Mouse (Mus musculus): Measurements from ENCODE around the gene Surf4. TPM values are rescaled to one million over a fixed set of nuclear protein-coding genes. Genes with fewer than 3 reads are reported as not detected.

Gene Surf4
- total RNA-seq (2021), result 10 to 100 TPM; 82.1 to 85.7 TPM

DNA sequence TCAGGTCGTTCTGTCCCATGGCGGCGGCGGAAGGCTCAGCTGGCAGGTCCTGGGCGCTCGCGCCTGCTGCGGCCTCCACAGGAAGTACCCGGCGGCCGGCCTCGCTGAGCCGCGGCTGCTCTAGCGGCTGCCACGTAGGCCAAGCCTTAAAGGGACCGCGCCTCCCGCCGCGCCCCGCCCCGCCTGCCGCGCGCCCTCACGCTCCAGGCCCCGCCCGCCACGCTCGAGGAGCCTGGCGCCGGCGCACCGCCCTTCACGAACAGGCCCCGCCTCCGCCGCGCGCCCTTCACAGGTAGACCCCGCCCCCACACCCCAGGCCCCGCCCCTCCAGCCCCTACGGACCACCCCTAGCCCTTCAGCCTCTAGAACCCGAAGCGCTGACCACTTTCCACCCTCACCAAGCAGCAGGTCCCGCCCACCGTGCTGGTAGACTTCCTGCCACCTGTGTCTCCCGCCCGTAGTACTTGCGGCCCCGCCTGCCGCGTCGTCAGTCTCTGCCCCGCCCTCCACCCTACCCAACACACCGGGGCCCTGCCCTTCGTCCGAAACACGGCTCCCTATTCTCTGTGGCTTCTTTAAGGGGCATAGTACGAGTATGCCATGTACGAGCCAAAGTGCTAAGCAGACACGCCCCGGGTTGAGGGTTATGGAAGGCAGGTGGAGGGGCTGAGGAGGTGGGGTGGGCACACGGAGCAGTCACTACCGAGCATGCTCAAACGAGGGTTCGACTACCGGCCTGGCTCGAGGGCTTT lies at the start of gene Surf4, which contains the start of gene Stkld1:
Gene Surf4, minus strand, starts transcription at position 625 of the 752 bp plus-strand sequence.
Gene Stkld1, plus strand, starts transcription at position 744 of the 752 bp plus-strand sequence.
- intact Hi-C loops (cut with DNase I), result loop anchor here (2.0 to 5.0 kb wide), 3 partner anchors 17 to 304 kb away; partner anchors contain the start of genes Surf1 and Surf2
- peak; percentile 86 for DNase-seq (ENCODE audit: low spot score)

DNA sequence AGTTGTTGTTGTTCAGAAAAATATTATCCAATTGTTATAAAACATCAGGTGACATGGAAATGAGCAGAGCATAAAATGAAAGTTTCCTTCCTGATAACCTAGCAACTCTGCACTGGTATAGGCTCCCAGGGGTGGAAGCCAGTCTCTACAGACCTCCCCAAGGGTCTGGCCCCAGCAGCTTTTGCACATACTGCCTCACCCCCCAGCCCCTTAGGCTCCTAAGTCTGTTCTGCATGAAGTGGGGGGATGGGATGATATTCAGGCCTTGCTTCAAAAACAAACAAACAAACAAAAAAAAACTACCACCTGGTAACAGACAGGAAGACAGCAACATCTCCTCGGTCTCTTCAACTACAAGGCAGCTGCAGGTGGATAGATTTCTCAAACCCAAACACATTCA lies 46.6 kb upstream of the Surf4 start:
- intact Hi-C loops (cut with DNase I), result no loop called here
- DNase-seq (ENCODE audit: low spot score), result no peak

GRCm38 (mm10) chr2:26973960-26974359 lies 40.2 kb upstream of the Surf4 start:
- intact Hi-C loops (cut with DNase I), result no loop called here
- no peak for DNase-seq (ENCODE audit: low spot score)

- DNase-seq (ENCODE audit: low spot score), result no peak
- intact Hi-C loops (cut with DNase I), result no loop called here
Measured at GRCm38 (mm10) chr2:26973116-26973515, 39.4 kb upstream of the Surf4 start, which contains the start of gene Adamts13. Adamts13 (plus strand) TSS chr2:26973416.

DNA sequence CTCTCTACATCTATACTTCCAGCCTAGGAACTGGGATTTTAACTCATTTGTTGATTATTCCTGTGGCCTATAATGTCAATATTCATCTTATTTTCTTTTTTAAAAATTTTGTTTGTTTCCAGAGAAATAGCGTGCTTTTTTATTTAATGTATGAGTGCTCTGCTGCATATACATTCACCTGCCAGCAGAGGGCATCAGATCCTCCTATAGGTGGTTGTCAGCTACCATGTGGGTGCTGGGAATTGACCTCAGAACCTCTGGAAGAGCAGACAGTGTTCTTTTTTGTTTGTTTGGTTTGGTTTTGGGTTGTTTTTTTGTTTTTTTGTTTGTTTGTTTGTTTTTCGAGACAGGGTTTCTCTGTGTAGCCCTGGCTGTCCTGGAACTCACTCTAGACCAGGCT lies 33.5 kb upstream of the Surf4 start:
- no peak for DNase-seq (ENCODE audit: low spot score)
- intact Hi-C loops (cut with DNase I), result no loop called here

DNA sequence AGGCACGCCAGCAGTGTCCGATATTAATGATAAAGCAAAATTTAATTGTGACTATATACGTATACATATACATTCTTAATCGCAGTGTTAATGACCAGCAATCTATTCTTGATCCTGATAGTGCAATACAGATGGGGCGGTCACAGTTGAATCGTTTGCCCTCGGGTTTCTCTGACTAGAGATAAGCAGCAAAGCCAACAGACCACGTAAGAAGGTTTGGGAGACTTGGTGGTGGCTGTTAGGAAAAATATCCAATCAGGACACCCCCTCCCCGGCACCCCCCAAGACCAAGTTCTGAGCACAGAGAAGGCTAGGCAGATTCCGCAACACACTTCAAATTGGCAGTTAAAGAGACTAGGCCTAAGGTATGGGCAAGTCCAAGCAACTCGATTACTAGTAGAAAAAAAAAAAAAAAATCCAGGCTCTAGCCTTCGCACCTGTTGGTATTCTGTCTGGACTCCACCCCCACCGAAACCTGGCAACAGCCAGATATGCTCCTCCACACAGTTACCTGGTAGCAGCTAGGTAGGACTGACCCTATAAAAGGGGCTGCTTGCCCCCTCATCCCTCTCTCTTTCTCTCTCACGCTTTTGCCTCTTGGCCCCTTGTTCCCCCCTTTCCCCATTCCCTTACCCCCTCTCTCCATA lies 31.1 kb upstream of the Surf4 start:
- intact Hi-C loops (cut with DNase I), result loop anchor here (2.0 to 5.0 kb wide), 2 partner anchors 28 to 63 kb away; partner anchors contain the start of gene Surf6
- no peak for DNase-seq (ENCODE audit: low spot score)

DNA sequence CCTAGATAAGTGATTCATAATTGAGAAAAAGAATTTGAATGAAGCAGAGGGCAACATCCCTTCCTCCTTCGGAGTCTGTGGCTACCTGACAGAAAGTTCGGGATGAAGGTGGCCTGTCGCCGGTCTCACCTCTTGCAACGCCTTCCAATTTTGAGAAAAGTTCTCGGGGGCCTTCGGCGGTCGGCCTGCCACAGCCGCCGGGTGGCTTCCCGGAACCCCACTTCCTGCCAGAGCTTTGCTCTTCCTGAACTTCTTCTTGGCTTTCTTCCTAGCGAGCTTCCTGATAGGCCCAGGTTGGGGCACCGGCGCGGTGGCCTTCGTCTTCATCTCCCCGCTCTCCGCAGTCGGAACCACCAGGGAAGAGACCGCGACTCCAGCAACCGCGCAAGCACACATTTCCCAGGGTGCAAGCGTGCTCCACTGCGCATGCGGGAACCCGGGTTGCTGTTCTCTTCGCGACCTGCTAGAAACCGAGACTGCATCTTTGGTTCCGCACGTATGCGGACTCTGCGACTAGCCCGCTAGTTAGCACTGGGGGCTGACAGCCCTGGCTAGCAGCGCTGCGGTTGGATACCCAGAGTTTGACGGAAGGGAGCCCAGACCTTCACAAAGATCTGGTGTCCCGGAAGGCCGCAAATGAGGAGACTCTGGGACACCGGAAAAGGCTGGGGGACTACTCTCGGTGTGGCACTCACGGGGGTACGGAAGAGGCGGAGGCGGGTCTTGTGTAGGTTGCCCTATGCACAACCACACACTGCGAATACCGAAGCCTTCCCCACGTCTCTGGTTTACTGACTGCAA lies 30.4 kb upstream of the Surf4 start, which contains the start of gene Rexo4:
Gene Rexo4, minus strand, starts transcription at position 464 of the 801 bp plus-strand sequence.
- DNase-seq (ENCODE audit: low spot score), result peak; percentile 86
- intact Hi-C loops (cut with DNase I), result loop anchor here (2.0 to 5.0 kb wide), 2 partner anchors 27 to 62 kb away; partner anchors contain the start of gene Surf6

GRCm38 (mm10) chr2:26960756-26961155 lies 27.0 kb upstream of the Surf4 start:
- no peak for DNase-seq (ENCODE audit: low spot score)
- intact Hi-C loops (cut with DNase I), result loop anchor here (5.0 kb wide), 1 partner anchor 58 kb away; the partner anchor contains the start of gene Surf6

- DNase-seq (ENCODE audit: low spot score), result no peak
- intact Hi-C loops (cut with DNase I), result no loop called here
Measured at GRCm38 (mm10) chr2:26957488-26957859, 23.7 kb upstream of the Surf4 start.

DNA sequence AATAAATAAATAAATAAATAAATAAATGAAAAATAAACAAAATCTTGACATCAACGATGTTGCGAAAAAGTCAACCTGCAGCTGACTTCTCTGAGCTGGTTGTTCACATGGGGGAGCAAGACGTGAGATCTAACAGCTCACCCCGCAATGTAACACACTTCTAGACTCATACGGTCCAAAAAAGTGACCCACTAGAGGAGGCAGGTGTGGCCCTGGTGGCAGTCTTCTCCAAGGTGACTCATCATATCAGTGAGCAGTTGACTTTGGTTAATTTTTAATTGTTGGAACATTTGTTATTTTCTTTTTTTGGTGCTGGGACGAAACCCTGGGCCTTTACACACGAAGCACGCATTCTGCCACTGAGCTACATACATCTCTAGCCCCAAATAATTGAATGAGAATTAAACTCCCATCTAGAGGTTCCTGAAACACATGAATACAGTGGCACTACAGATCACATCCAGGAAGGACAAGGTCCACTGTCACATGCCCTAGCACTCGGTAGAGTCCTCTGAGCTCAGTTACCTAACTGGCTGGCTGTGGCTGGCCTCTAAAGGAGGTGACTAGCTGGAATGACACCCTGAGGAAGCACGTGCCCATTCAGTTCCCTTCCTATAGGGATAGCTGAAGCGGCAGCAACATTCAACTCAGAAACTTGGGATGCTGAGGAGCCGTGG lies 23.2 kb upstream of the Surf4 start:
- no peak for DNase-seq (ENCODE audit: low spot score)
- intact Hi-C loops (cut with DNase I), result no loop called here

- intact Hi-C loops (cut with DNase I), result no loop called here
- DNase-seq (ENCODE audit: low spot score), result no peak
Measured at GRCm38 (mm10) chr2:26954735-26955395, 21.1 kb upstream of the Surf4 start.

GRCm38 (mm10) chr2:26952866-26953265 lies 19.1 kb upstream of the Surf4 start:
- intact Hi-C loops (cut with DNase I), result no loop called here
- DNase-seq (ENCODE audit: low spot score), result no peak

DNA sequence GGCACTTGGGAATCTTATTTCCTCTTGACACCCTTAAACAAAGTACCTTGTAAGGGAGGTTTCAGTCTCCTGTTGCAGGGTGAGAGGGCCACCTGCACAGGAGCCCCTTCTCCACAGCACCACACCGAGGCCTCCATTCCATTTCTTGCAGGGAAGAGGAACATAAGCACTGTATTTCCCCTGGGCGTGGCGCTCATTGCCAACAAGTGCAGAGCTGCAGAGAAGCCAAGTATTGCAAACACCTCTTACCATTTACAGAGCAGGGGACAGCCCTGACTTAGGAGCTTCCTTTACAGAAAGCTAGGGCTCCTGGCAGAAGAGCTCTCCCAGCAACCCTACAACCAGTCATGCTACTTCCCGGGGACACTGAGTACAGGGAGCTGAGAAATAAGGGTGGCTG lies 18.5 kb upstream of the Surf4 start:
- DNase-seq (ENCODE audit: low spot score), result no peak
- intact Hi-C loops (cut with DNase I), result no loop called here

DNA sequence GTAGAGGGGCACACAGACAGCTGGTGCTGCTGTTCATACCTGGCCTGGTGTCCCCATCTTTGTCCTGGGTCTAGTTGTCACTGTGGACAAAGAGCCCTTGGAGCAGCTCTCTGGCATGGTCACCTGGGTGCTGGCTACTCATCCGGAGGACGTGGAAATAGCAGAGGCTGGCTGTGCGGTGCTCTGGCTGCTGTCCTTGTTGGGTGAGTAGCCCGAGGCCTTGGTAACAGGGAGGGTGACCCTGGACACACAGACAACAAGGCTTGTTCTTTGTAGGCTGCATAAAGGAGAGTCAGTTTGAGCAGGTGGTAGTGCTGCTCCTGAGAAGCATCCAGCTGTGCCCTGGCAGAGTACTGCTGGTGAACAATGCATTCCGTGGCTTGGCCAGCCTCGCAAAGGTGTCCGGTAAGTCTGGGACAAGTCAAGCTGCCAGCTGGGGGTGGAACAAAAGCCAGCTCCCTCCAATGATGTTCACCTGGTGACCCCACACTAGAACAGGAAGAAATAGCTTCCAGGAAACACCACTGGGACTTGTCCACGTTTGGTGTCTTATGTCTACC lies 17.7 kb upstream of the Surf4 start:
- intact Hi-C loops (cut with DNase I), result no loop called here
- no peak for DNase-seq (ENCODE audit: low spot score)

DNA sequence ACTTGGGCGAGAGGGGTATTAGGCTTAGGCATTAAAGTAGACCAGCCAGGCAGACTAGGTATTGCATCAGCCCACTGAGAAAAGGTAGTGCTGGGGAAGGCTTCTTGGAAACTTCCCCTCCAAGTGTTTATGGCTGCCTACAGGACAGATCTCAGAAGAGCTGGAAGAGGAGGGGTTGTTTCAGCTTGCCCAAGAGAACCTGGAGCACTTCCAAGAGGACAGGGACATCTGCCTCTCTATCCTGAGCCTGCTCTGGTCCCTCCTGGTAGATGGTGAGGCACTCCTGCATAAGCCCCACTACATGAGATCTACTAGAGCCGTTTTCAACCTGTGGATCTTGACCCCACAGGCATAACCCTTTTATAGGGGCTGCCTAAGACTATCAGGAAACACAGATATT lies 16.7 kb upstream of the Surf4 start:
- no peak for DNase-seq (ENCODE audit: low spot score)
- intact Hi-C loops (cut with DNase I), result no loop called here

- DNase-seq (ENCODE audit: low spot score), result no peak
- intact Hi-C loops (cut with DNase I), result no loop called here
Measured at GRCm38 (mm10) chr2:26943253-26943652, 9.5 kb upstream of the Surf4 start.

DNA sequence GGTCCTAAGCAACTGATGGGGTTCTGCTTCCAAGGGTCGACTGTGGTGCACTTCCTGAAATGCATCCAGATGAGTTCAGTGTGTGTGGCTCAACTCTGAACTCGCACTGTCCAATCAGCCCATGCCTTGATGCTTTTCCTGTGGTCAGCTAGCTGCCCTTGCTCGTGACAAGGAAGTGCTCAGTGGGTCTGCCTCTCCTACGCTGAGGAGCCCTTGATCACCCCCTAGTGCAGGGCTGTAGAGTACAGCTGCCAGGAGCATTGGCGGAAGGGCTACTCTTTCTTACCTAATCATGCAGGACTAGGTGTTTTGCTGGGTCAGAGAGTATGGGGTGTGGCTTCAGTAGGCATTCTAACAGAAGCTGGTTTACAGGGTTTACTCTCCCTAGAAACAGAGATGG lies 7.8 kb upstream of the Surf4 start:
- intact Hi-C loops (cut with DNase I), result no loop called here
- DNase-seq (ENCODE audit: low spot score), result no peak

DNA sequence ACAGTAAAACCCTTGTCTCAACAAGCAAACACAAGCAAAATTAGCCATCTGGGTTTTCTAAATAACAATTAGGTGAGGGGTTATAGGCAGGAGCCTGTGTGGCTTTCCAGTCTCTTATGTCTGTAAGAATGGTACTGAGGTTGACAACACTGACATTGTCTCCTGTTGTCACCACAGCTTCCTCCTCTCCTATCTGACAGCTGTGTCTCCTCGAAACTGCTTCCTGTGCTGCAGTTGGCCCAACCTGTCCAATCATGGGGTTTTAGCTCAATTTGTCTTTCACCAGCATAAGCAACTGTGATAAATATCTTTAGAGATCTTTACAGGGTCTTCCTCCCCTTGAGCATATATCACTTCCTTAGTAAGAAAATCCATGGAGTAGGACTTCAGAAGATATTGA lies 2.7 kb upstream of the Surf4 start:
- intact Hi-C loops (cut with DNase I), result loop anchor here (2.0 kb wide), 1 partner anchor 28 kb away; the partner anchor contains the start of gene Rexo4

GRCm38 (mm10) chr2:26935286-26935685 lies 1.6 kb upstream of the Surf4 start:
- intact Hi-C loops (cut with DNase I), result no loop called here
- no peak for DNase-seq (ENCODE audit: low spot score)

More for the DNA sequence above, 2.7 kb upstream of the Surf4 start:
- no peak for DNase-seq (ENCODE audit: low spot score)
